Mouse (Mus musculus) embryo, embryonic 11 days (tissue): ENCODE data around the gene Rcc1.

Experiments
- DNase-seq: peaks from one replicate; pipeline ENCODE4 v3.0.0-alpha.2; 2015

Rcc1 gene

DNA sequence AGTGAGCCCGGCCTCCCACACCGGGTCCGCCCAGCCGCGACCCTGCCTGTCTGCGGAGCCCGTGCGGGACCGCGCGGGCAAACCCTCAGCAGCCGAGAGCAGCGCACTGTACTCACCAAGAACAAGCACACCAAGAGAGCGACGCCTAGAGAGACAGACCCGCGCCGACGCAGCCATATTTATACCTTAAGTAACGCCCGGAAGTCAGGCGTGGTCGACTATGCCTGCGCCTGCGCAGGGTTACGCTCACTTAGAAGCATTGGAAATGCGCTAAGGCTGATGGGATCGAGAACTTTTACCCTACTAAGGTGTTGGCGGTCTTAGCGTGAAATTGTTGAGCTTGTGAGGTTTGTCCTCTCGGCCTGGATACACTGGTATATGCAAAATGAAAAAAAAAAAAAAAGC lies at the start of gene Rcc1:
Rcc1 (minus strand) TSS at position 125 of the 405 bp plus-strand sequence.
- DNase-seq = peak; percentile 97

GRCm38 (mm10) chr4:132401016-132401415 lies 47.6 kb upstream of the Rcc1 start:
- DNase-seq = no peak

GRCm38 (mm10) chr4:132398863-132399262 lies 45.5 kb upstream of the Rcc1 start:
- DNase-seq = no peak

DNA sequence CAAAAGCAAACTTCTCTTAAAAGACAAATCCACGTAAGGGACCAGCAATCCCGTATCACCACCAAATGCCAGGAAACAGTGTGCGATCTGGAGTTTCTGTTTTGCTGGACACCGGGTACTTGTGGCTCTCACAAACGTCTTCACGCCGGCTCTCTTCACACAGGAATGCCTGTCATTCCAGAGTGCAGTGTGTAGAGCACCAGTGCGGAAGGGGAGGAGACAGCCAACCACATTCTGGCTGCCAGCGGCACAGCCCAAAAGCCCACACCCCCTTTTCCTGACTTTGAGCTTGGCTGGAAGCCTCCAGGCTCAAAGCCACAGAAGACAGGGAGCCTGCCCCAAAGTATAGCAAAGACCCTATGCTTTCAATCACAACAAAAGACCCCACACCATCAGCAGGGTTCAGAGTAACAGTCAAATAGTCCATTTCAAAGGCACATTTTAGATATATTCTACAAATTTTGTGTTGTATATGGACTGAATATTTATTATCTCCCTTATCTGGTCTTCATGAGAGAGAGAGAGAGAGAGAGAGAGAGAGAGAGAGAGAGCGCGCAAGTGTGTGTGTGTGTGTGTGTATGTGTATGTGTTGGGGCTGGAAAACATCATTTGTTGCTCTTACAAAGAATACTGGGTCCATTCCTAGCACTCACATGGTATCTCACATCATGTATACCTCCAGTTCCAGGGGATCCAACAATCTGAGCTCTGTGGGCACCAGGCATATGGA lies 44.8 kb upstream of the Rcc1 start:
- peak; percentile 74 for DNase-seq

DNA sequence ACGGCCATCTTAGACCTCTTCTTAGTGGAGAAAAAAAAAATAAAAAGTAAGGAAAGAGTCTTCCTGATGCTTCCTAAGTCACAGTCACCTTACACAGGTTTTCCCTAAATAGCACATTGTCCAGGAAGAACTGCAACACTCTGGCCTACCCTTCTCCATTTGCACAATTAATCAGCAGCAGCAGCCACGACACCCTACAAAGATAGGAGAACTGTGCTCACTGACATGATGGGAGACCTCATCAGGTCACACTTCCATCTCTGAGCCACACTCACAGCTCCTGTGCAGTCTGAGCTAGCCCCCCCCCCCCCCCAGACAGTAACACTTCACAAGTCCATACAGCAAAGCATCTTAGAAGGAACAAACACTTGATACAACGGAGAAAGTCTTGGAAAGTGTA lies 43.7 kb upstream of the Rcc1 start:
- DNase-seq = no peak

GRCm38 (mm10) chr4:132396251-132396650 lies 42.8 kb upstream of the Rcc1 start:
- DNase-seq = no peak

GRCm38 (mm10) chr4:132391063-132391740 lies 37.8 kb upstream of the Rcc1 start:
- no peak for DNase-seq

DNA sequence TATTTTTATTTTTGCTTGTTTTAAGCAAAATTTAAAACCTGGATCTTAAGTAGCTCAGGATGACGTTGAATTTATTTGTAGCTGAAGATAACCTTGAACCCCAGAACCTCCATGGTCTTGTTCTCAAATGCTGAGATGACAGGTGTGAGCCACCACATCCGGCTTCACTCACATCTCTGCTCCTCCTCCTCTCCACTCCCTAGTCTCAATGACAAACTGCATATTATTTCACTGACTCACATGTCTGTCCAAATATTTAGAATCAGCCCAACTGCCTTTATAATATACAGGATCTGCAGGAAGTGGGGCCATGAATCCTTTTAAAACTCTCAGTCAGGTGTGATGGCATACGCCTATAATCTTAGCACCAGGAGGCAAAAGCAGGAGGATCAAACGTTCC lies 35.9 kb upstream of the Rcc1 start:
- no peak for DNase-seq

DNA sequence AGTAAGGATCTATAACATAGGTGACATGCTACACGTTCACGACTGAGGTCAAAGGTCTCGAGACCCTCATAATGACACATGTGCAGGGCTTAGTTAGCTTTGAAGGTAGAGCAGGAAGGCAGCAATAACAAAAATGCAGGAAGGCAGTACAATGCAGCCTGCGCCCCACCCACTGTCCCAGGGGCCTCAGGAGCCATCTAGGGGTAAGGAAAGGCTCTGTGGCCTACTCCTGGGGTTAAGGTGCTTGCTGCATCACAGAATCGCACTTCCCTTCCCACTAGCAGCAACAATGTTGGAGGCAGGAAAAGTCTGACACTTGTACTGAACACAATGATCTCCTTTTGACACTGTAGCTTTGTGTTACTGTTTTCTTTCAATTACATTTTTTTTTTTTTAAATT lies 34.2 kb upstream of the Rcc1 start:
- DNase-seq = no peak

GRCm38 (mm10) chr4:132386846-132387245 lies 33.4 kb upstream of the Rcc1 start:
- no peak for DNase-seq

- DNase-seq = no peak
These were observed 32.5 kb upstream of the Rcc1 start for GRCm38 (mm10) chr4:132385771-132386410.

DNA sequence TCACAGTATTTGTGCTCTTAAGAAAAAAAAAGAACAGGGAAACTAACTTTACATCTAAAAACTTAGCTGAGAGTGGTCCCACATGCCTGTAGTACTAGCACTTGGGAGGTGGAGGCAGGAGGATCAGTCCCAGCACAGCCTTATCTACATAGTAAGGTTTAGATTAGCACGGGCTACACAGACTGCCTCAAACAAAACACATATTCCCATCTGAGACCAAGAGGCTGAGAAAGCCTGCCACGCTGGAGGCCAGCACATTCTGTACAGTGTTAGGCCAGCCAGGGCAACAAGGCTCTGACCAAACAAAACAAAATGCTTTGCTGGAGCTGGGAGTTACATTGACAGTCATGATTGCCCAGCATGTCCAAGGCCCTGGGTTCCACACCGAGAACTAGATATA lies 30.1 kb upstream of the Rcc1 start:
- DNase-seq = no peak

DNA sequence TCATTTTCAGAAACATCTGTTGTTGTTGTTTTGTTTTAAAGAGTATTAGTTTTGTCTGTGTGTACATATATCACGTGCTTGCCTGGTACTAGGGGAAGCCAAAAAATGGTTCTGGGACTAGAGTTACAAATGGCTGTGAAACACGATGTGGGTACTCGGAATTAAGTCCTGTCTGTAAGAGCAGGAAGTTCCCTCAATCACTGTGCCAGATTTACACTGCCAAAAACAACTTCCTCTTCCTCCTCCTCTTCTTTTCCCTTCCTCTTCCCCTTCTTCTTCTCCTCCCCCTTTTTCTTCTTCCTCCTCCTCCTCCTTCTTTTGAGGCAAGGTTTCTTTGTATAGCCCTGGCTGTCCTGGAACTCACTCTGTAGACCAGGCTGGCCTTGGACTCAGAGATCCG lies 28.9 kb upstream of the Rcc1 start:
- DNase-seq = no peak

DNA sequence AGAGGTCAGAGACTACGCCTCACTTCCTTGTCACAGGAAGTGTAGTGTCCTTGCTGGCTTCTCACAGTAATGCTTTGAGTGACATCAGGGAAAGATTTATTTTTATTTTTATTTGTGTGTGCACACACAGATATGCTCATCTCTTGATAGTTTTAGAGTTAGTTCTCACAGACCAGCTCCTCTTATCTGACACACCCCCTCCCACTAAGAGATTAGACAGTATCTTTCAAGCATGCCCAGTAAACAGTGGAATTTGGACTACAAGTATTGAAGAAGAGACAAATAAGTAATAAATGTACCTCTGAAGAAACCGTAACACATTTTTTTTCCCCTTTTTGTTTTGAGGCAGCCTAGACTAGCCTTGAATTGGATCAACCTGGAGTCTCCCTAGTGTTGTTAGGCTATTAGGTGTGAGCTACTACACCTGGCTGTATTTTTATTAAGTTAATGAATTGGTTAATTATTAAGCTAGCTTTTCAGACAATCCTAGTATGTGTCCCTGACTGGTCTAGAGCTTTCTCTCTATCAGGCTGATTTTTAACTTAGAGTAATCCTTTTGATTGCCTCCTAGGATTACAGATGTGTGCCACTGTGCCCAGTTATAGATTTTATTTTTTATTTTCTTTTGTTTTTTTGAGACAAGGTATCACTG lies 27.7 kb upstream of the Rcc1 start:
- DNase-seq = no peak

- DNase-seq = no peak
These were observed 20.4 kb upstream of the Rcc1 start for GRCm38 (mm10) chr4:132373820-132374219.

GRCm38 (mm10) chr4:132369953-132370750 lies 16.7 kb upstream of the Rcc1 start:
- DNase-seq = no peak

DNA sequence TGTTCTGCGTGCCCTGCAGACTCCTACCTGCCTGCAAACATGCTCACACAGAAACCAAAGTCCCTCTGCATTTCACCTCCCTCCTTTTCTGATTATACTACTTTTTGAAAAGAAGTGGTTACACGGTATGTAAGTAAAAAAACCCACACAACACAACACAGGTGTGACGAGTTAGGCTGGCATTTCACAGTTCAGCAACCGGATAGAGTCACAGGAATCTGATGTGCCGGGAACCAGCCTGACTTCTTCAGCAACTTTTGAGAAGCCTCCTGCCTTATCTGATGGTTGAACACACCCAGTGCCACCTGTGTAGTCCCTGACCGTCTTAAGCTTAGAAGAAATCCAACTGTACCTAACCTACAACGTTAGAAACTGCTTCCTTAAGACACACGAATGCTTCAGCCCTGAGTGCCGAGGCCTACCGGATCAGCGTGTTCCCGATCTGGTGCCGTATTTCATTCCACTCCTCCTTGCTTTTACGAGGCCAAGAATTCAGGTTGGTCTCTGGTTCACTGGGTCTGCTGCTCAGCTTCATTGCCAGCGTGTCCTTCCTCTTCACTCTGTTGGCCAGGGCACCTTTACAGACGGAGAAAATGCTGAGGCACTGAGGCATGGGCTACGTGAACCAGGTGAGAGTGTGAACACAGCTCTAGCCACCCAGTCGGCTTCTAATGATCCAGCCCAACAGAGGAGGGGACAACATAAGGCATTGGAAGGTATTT lies 14.2 kb upstream of the Rcc1 start:
- DNase-seq = no peak

GRCm38 (mm10) chr4:132365450-132366060 lies 12.2 kb upstream of the Rcc1 start:
- no peak for DNase-seq

DNA sequence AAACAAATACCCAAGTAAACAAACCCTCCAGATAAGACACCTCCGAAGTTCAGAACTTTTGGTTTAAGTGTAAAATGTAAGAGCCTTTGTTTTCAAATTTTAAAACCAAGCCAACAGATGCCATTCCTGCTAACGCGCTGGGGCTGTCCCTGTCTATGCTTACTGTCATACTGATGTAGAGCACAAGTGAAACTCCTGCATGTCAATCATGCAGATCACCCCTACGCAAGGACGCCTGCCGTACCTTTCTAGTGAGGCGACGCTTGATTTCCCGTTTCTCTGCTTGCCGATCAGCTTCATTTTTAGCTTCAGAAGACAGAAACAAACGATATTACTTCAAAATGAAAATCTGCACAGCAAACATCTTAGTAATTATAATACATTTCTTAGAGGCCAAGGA lies 10.1 kb upstream of the Rcc1 start:
- DNase-seq = no peak

DNA sequence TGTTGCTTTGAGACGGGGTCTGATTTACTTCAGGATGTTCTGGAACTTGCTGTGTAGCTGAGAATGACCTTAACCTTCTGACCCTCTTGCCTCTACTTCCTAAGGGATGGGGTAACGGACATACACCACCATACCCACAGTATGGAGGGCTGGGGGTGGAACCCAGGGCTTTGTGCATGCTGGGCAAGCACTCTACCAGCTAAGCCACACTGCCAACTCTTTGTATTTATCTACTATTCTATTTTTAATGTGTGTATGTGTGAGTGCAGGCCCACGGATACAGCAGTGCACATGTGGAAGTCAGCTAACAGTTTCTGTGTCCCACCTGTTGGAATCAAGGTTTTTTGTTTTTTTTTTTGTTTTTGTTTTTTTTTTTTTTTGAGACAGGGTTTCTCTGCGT lies 6.1 kb upstream of the Rcc1 start:
- no peak for DNase-seq

DNA sequence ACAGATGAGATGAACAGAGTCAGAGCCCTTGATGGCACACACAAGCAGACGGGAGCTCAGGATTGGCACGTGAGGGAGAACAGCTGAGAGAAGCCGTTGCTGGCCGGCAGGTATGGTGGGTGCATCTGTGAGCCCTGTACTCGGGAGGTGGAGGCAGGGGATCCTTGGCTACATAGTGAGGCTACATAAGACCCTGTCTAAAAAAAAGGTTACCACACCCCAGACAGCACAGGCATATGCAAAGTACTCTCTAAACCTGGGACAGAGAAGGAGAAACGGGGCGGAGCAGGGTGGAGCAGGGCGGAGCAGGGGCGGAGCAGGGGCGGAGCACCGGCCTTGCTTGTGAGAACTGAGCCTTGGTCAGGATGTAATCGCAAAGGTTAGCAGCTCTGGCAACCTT lies 2.8 kb upstream of the Rcc1 start:
- DNase-seq = no peak

- DNase-seq = no peak
These were observed 2.0 kb upstream of the Rcc1 start for GRCm38 (mm10) chr4:132355403-132355802.
